Mouse (Mus musculus) liver, adult 2 months (tissue): ENCODE results near the gene Lancl3.
"Not testable (repeated sequence)": the region's sequence is repeated elsewhere in the genome, so short reads cannot be mapped to it uniquely, and the experiment has no call there.

ENCODE experiments used
- CTCF ChIP-seq: fragments of 200-500 bp; IDR thresholded peaks from 2 replicates; pipeline ENCODE4 v1.5.1; 2011; ENCODE audit warnings: low read depth, low read length, control low read depth
- POLR2A ChIP-seq: fragments of 200-500 bp; IDR thresholded peaks from 2 replicates; pipeline ENCODE4 v1.6.1; 2011; ENCODE audit warnings: low read length, control low read depth; ENCODE audit not compliant: insufficient read depth; ENCODE audit errors: extremely low read depth

DNA sequence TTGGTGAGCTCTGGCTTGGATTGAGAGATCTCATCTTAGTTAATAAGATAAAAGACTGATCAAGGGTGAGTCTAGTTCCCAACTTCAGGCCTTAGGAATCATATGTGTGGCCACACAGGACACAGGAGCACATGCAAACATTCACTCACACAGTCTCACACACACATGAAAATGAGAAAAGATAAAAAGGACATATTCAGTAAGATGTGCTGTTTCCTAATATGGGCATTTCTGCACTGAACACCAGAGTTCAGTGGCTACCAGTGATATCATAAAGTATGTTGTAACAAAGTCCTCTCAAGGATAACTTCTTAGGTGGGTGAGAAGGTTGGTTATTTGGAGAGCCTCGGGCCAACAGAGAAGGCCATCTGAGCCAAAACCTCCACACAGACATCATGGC is 83.8 kb downstream of the Lancl3 start, which contains the start of gene H2al1m:
- not testable (repeated sequence) for TF ChIP-seq CTCF, POLR2A
